Mouse (Mus musculus): ENCODE results near the gene Rbmx2.

DNA sequence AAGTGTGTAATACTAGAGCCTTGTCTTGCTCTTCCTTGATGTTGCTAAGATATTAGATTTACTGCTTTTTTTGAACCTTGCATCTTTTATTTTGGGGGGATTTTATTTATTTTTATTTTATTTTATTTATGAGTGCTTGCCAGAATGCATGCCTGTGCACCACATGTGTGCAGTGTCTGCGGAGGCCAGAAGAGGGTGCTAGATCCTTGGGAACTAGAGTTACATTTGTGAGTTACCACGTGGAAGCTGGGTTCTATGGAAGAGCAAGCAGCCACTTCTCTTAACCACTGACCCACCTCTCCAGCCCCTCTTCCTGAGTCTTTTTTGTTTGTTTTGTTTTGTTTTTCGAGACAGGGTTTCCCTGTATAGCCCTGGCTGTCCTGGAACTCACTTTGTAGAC, 25.2 kb upstream of the Rbmx2 start:
- TF ChIP-seq EP300 (IDR thresholded peaks at IDR 0.05): no peak
- TF ChIP-seq CTCF (IDR thresholded peaks at IDR 0.05): no peak; the same call in 1 of the 2 replicates
